Mouse (Mus musculus) cerebellum, adult 9-10 months (tissue): ENCODE data around the gene Krt86.
"Not testable (repeated sequence)": the region's sequence is repeated elsewhere in the genome, so short reads cannot be mapped to it uniquely, and the experiment has no call there.

Experiments
- DNase-seq: peaks from one replicate; pipeline ENCODE4 v3.0.0; 2022

Gene Krt86

GRCm38 (mm10) chr15:101493713-101494112, 20.4 kb downstream of the Krt86 start:
- no peak for DNase-seq

DNA sequence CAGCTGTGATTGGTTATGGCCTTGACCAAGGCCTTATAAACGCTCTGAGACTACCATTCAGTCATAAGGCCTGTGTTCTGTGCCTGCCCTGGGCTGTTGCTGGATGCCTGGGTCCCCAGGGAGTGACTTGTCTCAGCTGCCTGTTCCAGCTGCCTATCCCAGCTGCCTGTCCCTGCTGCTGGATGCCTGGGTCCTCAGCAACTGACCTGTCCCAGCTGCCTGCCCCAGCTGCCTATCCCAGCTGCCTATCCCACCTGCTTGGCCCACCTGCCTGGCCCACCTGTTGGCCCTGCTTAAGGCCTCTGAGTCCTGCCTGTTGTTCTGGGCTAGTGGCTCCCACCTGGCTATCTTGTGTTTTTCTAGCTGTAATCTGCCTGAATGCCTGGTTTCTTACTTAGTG, 20.9 kb downstream of the Krt86 start:
- DNase-seq = no peak

GRCm38 (mm10) chr15:101495266-101495665, 22.0 kb downstream of the Krt86 start:
- DNase-seq = no peak

- DNase-seq = no peak
Measured at GRCm38 (mm10) chr15:101497181-101497580, 23.9 kb downstream of the Krt86 start.

DNA sequence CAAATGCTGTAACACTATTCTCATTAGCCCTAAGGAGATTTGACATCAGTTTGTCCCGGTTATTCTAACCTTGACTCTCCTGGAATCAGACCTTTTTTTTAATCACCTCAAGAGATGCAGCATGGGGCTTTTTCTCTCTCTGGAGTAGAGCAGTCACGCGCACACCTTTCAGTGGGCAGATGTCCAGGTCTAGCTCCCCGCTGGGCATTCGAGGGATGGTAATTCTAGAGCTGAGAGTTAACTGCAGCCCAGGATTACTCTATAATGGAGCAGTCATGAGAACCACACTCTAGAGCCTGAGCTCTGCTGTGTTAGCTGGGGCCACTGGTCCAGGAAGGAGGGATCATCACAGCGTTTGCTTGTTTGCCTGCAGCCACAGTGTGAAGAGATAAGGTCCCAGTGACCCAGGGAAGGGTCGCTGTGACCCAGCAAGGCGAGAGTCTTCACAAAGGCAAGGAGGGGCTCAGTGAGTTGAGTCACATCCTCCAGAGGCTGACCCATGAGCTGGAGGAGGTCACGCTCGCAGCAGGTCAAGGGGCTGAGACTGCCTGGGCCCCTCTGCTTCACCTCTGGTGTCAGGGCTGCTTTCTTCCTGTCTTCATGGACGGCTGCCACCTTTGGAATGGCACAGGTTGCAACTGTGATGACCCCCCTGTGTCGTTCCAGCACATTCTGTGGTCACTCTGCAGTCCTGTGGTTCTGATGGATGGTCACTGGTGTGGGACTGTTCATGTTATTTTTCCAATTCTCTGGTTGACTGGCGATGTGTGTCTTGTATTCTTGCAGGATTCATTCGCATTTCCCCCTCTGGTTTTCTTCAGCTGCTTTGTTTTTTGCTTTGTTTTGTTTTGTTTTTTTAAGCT, 33.8 kb downstream of the Krt86 start:
- no peak for DNase-seq

DNA sequence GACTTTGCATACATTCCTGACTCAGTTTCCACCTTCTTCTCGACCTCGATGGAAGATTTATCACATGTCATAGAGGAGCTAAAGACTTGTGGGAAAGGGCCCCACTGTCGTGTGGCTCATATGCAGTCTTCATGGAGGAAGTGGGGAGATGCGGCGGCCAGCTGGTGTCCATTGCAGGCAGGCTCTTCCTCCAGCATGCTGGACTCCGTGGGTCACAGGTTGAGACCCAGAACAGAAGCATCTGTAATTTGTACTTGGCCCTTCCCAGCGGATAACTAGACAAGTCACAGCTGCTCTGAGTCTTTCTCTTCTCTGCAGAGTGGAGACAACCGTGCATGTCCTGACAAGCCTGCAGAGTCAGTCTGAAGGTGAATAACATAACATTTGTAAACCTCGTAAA, 35.0 kb downstream of the Krt86 start:
- DNase-seq = no peak

DNA sequence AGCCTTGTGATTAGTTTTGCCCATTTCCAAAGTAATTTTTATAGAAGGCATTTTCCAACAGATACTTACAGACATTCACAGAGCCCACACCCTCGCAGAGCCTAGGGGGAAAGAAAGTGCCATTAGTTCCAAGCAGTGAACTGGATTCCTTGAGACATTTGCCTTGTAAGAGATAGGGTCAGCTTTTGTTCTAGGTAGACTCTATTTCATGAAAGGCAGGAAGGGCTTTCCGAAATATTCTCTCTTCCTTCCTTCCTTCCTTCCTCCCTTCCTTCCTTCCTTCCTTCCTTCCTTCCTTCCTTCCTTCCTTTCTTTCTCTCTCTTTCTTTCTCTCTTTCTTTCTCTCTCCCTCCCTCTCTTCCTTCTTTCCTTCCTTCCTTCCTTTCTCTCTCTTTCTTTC, 43.9 kb downstream of the Krt86 start, which contains the start of gene Gm49425:
Gene Gm49425, minus strand, starts transcription at position 101 of the 400 bp plus-strand sequence.
- not testable (repeated sequence) for DNase-seq

DNA sequence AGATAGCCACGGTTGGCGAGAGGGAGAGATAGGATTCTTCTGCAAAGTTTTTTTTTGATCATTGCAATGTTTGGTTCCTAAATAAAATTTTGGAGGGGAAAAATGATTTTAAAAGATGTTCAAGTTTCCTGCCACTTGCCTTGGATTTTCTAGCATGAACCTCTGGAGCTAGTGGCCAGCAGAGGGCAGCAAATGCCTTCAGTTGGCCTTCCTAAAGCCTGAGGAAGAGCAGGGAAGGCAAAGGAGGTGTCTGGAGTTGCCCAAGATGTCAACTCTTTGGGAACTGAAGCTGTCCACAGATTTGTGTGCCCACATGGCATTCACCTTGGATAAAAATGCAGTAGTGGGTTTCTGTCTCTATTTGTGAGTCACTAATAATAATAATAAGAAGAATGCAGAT, 46.5 kb downstream of the Krt86 start:
- peak; percentile 64 for DNase-seq

DNA sequence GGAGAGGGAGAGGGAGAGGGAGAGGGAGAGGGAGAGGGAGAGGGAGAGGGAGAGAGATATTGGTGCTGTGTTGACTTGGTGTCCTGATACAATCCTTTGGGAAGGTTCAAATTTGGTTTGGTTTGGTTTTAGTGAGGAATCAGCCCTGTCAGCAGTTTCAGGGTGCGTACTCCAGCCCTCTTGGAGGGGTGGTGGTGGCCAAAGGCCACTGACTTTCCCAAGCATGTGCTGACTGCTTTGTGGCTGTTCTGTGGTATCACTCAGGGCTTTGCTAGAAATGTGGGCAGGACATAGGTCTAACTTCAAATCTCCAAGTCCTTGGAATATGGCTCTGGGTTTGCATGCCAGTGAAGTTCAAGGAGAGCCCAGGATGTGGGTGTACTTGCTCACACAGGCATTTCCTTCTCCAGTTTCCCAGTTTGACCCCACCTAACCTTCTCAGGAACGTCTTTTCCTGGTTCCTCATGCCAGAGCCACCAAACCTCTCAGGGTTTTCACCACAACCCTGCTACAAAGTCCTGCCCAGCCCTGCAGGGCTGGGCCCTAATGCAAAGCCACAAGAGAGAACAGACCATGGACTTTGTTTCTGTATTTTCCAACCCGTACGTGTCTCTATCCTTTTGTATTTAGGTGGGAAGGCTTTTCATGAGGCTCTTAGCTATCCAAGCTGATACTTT, 49.4 kb downstream of the Krt86 start:
- DNase-seq = no peak
